Mouse (Mus musculus): ENCODE measurements at regions not wholly inside any gene's neighbourhood (a gene's known extent, or its start where the extent isn't known, plus 50 kb on each side); places are given as distances from the start of the nearest gene placed in this dataset.

- peak; percentile 4 for TF ChIP-seq CTCF (IDR thresholded peaks at IDR 0.05)
- no peak overlapping the region for H3K4me3 ChIP-seq
- DNase-seq (ENCODE audit: extremely low spot score in 1 of 2, low spot score in 2 of 2): no peak
- intact Hi-C loops (cut with DNase I): no loop called here
- H3K27ac ChIP-seq: no peak overlapping the region
Measured at GRCm38 (mm10) chr4:99516883-99517282, 139.2 kb upstream of the Foxd3 start.

DNA sequence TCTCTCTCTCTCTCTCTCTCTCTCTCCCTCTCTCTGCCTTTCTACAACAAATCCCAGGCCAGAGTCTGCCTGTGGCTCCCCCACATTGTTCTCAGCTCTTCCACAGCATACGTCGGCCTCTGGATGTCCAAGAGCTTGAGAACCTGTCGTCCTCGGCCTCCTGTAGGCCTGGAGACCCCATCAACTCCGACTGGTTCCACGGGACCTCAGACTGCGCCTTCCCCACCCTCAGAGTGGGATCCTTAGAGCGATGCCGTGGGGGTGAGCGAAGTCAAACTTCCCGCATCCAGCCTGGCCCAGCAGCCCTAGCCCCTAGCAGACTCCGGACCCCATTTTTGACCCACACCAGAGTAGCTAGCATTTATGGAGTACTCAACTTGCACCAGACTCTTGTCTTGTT, 128.7 kb upstream of the Foxd3 start:
- Histone ChIP-seq H3K4me3 (no peak overlapping the region), H3K27ac (no peak overlapping the region)
- DNase-seq (ENCODE audit: extremely low spot score in 1 of 2, low spot score in 2 of 2): no peak
- intact Hi-C loops (cut with DNase I): no loop called here
- TF ChIP-seq CTCF (IDR thresholded peaks at IDR 0.05): no peak

- intact Hi-C loops (cut with DNase I): no loop called here
- H3K4me3 ChIP-seq: no peak overlapping the region
- no peak for TF ChIP-seq CTCF (IDR thresholded peaks at IDR 0.05)
- no peak overlapping the region for H3K27ac ChIP-seq
- DNase-seq (ENCODE audit: extremely low spot score in 1 of 2, low spot score in 2 of 2): no peak
Measured at GRCm38 (mm10) chr4:99544014-99544413, 112.1 kb upstream of the Foxd3 start.

- TF ChIP-seq CTCF (IDR thresholded peaks at IDR 0.05): no peak
- Histone ChIP-seq H3K4me3 (no peak overlapping the region), H3K27ac (no peak overlapping the region)
- no peak for DNase-seq (ENCODE audit: extremely low spot score in 1 of 2, low spot score in 2 of 2)
- intact Hi-C loops (cut with DNase I): no loop called here
Measured at GRCm38 (mm10) chr4:99545742-99546141, 110.4 kb upstream of the Foxd3 start.

DNA sequence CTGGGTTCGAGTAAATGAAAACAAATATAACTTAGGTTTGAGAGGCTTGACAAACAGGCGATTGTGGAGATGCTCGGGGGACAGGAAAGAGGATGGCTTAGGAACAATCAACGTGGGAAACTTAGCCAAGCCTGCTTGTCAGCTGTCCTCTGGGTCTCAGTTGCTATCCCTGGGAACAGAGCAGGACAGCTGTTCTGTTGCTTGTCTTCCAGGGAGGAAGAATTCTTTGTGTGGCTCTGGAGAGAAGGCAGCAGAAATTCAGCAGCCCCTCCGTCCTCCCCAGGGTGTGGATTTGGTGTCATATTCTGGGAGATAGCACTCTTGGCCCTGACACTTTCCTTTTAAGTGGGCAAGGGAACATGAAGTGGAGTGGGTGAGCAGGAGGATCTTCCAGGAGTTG, 98.1 kb upstream of the Foxd3 start:
- TF ChIP-seq CTCF (IDR thresholded peaks at IDR 0.05): no peak
- no peak overlapping the region for H3K4me3 ChIP-seq
- intact Hi-C loops (cut with DNase I): no loop called here
- H3K27ac ChIP-seq: no peak overlapping the region
- DNase-seq (ENCODE audit: extremely low spot score in 1 of 2, low spot score in 2 of 2): no peak

GRCm38 (mm10) chr4:99560604-99561003, 95.5 kb upstream of the Foxd3 start:
- DNase-seq (ENCODE audit: extremely low spot score in 1 of 2, low spot score in 2 of 2): no peak
- intact Hi-C loops (cut with DNase I): no loop called here
- Histone ChIP-seq H3K4me3 (no peak overlapping the region), H3K27ac (no peak overlapping the region)
- no peak for TF ChIP-seq CTCF (IDR thresholded peaks at IDR 0.05)

DNA sequence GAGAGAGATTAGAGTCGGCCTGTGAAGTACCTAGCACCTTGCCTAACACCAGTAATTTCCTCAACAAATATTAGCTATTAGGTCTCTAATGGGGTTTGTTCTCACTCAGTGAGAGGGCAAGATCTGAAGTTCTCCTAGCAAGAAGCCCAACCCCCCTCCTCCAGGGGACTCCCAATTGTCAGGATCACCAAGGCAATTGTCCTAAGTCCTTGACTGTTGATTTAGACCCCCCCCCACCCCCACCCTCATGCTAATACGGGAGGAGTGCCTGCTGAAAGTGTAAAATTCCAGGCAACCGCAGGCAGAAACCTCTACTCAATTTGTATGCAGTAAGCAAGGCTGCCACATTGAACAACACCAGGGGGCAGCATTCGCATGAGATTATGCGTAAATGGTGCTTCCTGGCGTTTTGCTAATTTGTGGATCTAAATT, 94.6 kb upstream of the Foxd3 start:
- Histone ChIP-seq H3K27ac (no peak overlapping the region), H3K4me3 (no peak overlapping the region)
- intact Hi-C loops (cut with DNase I): no loop called here
- peak; percentile 37 for TF ChIP-seq CTCF (IDR thresholded peaks at IDR 0.05)
- no peak for DNase-seq (ENCODE audit: extremely low spot score in 1 of 2, low spot score in 2 of 2)

- no peak for TF ChIP-seq CTCF (IDR thresholded peaks at IDR 0.05)
- H3K4me3 ChIP-seq: no peak overlapping the region
- DNase-seq (ENCODE audit: extremely low spot score in 1 of 2, low spot score in 2 of 2): no peak
- intact Hi-C loops (cut with DNase I): no loop called here
- no peak overlapping the region for H3K27ac ChIP-seq
Measured at GRCm38 (mm10) chr4:99565401-99565800, 90.7 kb upstream of the Foxd3 start.

- Histone ChIP-seq H3K27ac (no peak overlapping the region), H3K4me3 (peak overlapping the region; percentile 39)
- intact Hi-C loops (cut with DNase I): loop anchor here (5.0 kb wide), 1 partner anchor 89 kb away; no protein-coding TSS in a partner anchor
- peak; percentile 17 to 23 for DNase-seq (ENCODE audit: extremely low spot score in 1 of 2, low spot score in 2 of 2)
- no peak for TF ChIP-seq CTCF (IDR thresholded peaks at IDR 0.05)
Measured at GRCm38 (mm10) chr4:99572841-99573642, 83.1 kb upstream of the Foxd3 start.

DNA sequence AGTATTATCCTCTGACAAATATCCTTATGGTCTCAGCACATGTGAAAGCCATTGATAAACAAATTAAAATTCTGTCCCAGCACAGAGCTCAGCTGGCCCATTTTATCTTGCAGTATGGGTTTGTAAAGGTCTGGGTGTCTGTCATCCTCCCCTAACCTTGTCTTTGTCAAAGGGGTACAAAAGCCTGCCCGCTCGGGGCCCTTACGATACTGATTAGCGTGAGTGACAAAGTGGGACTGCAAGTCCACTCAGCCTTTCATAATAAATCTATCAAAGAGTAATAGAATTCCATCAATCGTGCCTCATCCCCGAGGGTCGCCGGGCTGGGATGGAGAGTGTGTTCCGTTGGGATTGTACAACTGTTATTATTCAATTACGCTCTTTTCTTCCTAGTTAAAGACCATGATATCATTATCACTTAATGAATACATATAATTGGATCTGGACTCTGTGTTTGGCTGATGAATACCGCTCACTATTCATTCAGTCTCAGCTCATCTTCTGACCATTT, 82.0 kb upstream of the Foxd3 start:
- no peak for DNase-seq (ENCODE audit: extremely low spot score in 1 of 2, low spot score in 2 of 2)
- no peak for TF ChIP-seq CTCF (IDR thresholded peaks at IDR 0.05)
- intact Hi-C loops (cut with DNase I): loop anchor here (5.0 kb wide), 1 partner anchor 88 kb away; no protein-coding TSS in a partner anchor
- Histone ChIP-seq H3K4me3 (no peak overlapping the region), H3K27ac (no peak overlapping the region)

- no peak overlapping the region for H3K4me3 ChIP-seq
- no peak for TF ChIP-seq CTCF (IDR thresholded peaks at IDR 0.05)
- no peak overlapping the region for H3K27ac ChIP-seq
- DNase-seq (ENCODE audit: extremely low spot score in 1 of 2, low spot score in 2 of 2): no peak
- intact Hi-C loops (cut with DNase I): loop anchor here (5.0 kb wide), 1 partner anchor 87 kb away; no protein-coding TSS in a partner anchor
Measured at GRCm38 (mm10) chr4:99574984-99575383, 81.1 kb upstream of the Foxd3 start.

DNA sequence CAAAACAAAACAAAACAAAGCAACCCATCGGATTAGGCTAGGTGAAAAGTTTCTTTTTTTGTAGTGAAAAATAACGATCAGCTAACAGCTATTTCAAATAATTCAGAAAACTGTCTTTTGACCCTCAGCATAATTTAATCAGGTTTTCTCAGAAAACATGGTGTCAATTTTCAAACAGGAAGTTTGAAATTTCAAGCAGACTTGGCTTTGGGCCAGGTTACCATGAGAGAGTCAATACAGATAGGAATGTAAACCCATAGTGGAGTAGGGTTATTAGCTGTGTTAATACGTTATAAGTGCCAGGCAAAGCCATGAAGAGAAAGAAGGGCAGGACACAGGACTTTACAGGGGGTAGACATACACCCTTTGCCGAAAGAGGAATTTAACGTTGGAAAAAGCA, 58.3 kb upstream of the Foxd3 start:
- no peak overlapping the region for H3K4me3 ChIP-seq
- no peak for TF ChIP-seq CTCF (IDR thresholded peaks at IDR 0.05)
- intact Hi-C loops (cut with DNase I): no loop called here
- no peak for DNase-seq (ENCODE audit: extremely low spot score in 1 of 2, low spot score in 2 of 2)
- H3K27ac ChIP-seq: no peak overlapping the region

GRCm38 (mm10) chr4:99600741-99601140, 55.4 kb upstream of the Foxd3 start:
- Histone ChIP-seq H3K27ac (no peak overlapping the region), H3K4me3 (no peak overlapping the region)
- TF ChIP-seq CTCF (IDR thresholded peaks at IDR 0.05): no peak
- intact Hi-C loops (cut with DNase I): no loop called here
- no peak for DNase-seq (ENCODE audit: extremely low spot score in 1 of 2, low spot score in 2 of 2)
